In the genomic region with DNA sequence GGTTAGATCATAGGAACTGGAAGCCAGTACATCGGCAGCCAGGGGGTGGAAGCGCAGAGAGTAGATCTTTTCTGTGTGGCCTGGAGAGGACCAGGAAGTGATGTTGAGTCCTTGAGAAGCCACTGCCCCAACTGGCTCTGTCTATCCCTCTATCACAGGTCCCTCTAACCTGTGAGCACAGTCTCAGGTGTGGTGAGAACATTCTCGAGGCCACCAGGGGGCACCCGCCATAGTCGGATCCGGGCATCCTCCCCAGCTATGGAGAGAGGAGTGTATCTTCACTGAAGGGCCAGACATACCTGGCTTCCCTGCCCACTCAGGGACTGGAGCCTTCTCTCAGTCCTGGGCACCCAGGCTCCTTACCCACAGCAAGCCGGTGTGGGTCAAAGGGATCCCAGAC, we compare ENCODE assay signal across 10 mouse cellular contexts. TPM values are rescaled to one million over a fixed set of nuclear protein-coding genes. Genes with fewer than 3 reads are reported as not detected.
DNase-seq lines count a peak whose midpoint lies in the region; ATAC-seq lines count a peak whose summit lies in the region.
"Had no signal": no experiment of that assay in that cellular context is flagged by ENCODE, and none has a peak within 500 bp of the region (broad histone marks: within the 10 kb centered on the region; RNA-seq: fewer than 3 reads in every experiment).

No protein-coding gene starts in this region.

- peak; percentile 56 for DNase-seq in embryo, embryonic 10 days (ENCODE audit: low spot score)
- DNase-seq in embryo, embryonic 9.5 days (ENCODE audit: extremely low spot score), result no peak
- peak; percentile 73 for DNase-seq in urinary bladder, postnatal 14 days (ENCODE audit: low spot score)
- no peak for DNase-seq in urinary bladder, postnatal 4 days (ENCODE audit: low spot score in 2 of 2)
- peak; percentile 74 for DNase-seq in limb, embryonic 11.5 days (ENCODE audit: low spot score)
- DNase-seq in testis, postnatal 10 days (ENCODE audit: low spot score), result peak; percentile 81
- DNase-seq in layer of hippocampus, adult 18-20 months (ENCODE audit: low spot score in 2 of 2), result no peak
- DNase-seq in ovary, postnatal 36 days (ENCODE audit: low spot score), result no peak

- no peaks in the 10 kb centered on the region for H3K27me3 ChIP-seq in limb, embryonic 11.5 days (ENCODE audit: control insufficient read depth, insufficient read depth, low read length)
- H3K27me3 ChIP-seq: heart, embryonic 13.5 days had no signal

- WGBS in limb, embryonic 11.5 days, result 42% methylated on average over 7 of the region's 7 CpGs

- H3K27ac ChIP-seq in limb, embryonic 11.5 days (replicated peaks; ENCODE audit: low read depth, low read length), result peak overlapping the region; percentile 52; the same call in 1 of the 2 replicates
- H3K27ac ChIP-seq: heart, embryonic 13.5 days had no signal

- 0 out of 2 replicates have a peak, but pooled peaks have one; percentile 2 for ATAC-seq in limb, embryonic 11.5 days (ENCODE audit: insufficient number of reproducible peaks, low FRiP score, low TSS enrichment, low read depth)

- no peaks in the 10 kb centered on the region for H3K9me3 ChIP-seq in limb, embryonic 11.5 days (ENCODE audit: control insufficient read depth, low read length)
- H3K9me3 ChIP-seq: G1E; heart, embryonic 13.5 days had no signal

- H3K4me3 ChIP-seq in limb, embryonic 11.5 days (ENCODE audit: low read depth, low read length), result no peak overlapping the region
- H3K4me3 ChIP-seq: heart, embryonic 13.5 days had no signal

- peaks cover 12% of the 10 kb centered on the region for H3K36me3 ChIP-seq in limb, embryonic 11.5 days (ENCODE audit: control insufficient read depth, insufficient read depth, low read length)

- H3K9ac ChIP-seq in limb, embryonic 11.5 days (ENCODE audit: low read length), result no peak overlapping the region
- H3K9ac ChIP-seq: heart, embryonic 13.5 days had no signal

- no peaks in the 10 kb centered on the region for H3K4me1 ChIP-seq in limb, embryonic 11.5 days (ENCODE audit: control insufficient read depth, insufficient read depth, low read length)

- H3K4me2 ChIP-seq in limb, embryonic 11.5 days (ENCODE audit: low read depth, severe bottlenecking), result no peak overlapping the region
- H3K4me2 ChIP-seq: heart, embryonic 13.5 days had no signal

RNA-seq across cellular contexts. Expression of a gene that starts 7.3 kb away (rescaled TPM):
- polyA plus RNA-seq in limb, embryonic 11.5 days (2014; fragmentation: Nextera tagmentation; extraction: Ambion mirVana), result 107 and 115 TPM in 2 replicates
- total RNA-seq in layer of hippocampus, adult 18-20 months (2021), result 10 to 100 TPM; 79.8 to 81.0 TPM

RNA-seq across cellular contexts. Expression of a gene that starts 7.7 kb away (rescaled TPM):
- polyA plus RNA-seq in limb, embryonic 11.5 days (2014; fragmentation: Nextera tagmentation; extraction: Ambion mirVana), result 20.2 and 22.3 TPM in 2 replicates
- 1 to 10 TPM; 4.5 to 5.3 TPM for total RNA-seq in layer of hippocampus, adult 18-20 months (2021)

RNA-seq across cellular contexts. Expression of a gene that starts 7.7 kb away (rescaled TPM):
- polyA plus RNA-seq in limb, embryonic 11.5 days (2014; fragmentation: Nextera tagmentation; extraction: Ambion mirVana), result 56.5 and 59.1 TPM in 2 replicates
- 10 to 100 TPM; 66.1 to 66.9 TPM for total RNA-seq in layer of hippocampus, adult 18-20 months (2021)

RNA-seq across cellular contexts. Expression of a gene that starts 37.5 kb away (rescaled TPM):
- polyA plus RNA-seq in limb, embryonic 11.5 days (2014; fragmentation: Nextera tagmentation; extraction: Ambion mirVana), result 26.2 and 27.4 TPM in 2 replicates
- 10 to 100 TPM in 1 of 2 experiments, 1 to 10 TPM in 1; 9.8 to 15.4 TPM for total RNA-seq in layer of hippocampus, adult 18-20 months (2021)

RNA-seq across cellular contexts. Expression of a gene that starts 47.5 kb away (rescaled TPM):
- 13.1 and 15.7 TPM in 2 replicates for polyA plus RNA-seq in limb, embryonic 11.5 days (2014; fragmentation: Nextera tagmentation; extraction: Ambion mirVana)
- total RNA-seq in layer of hippocampus, adult 18-20 months (2021), result 10 to 100 TPM; 79.0 to 95.7 TPM

Comparison
In these comparisons a context has a peak if more than half of its experiments do, and no peak if none do; other contexts are left out.
1. DNase-seq: peak in embryo, embryonic 10 days (single experiment), urinary bladder, postnatal 14 days (single experiment), limb, embryonic 11.5 days (single experiment) and testis, postnatal 10 days (single experiment); none in embryo, embryonic 9.5 days (single experiment), urinary bladder, postnatal 4 days (0 of 2), layer of hippocampus, adult 18-20 months (0 of 2) and ovary, postnatal 36 days (single experiment).